ENCODE assay signal across 13 mouse cellular contexts in genomic region chr11:57204371-57204770, GRCm38 (mm10).
DNase-seq lines count a peak whose midpoint lies in the region; ATAC-seq and TF ChIP-seq lines count a peak whose summit lies in the region.
"Had no signal": no experiment of that assay in that cellular context is flagged by ENCODE, and none has a peak within 500 bp of the region (broad histone marks: within the 10 kb centered on the region; RNA-seq: fewer than 3 reads in every experiment).

No protein-coding gene starts in this region.

- no peak overlapping the region for H3K4me3 ChIP-seq in hindbrain, embryonic 11.5 days (ENCODE audit: low read depth, low read length)
- H3K4me3 ChIP-seq in hindbrain, embryonic 12.5 days: no peak overlapping the region
- no peak overlapping the region for H3K4me3 ChIP-seq in lung, postnatal 0 days (ENCODE audit: low read depth, low read length)
- H3K4me3 ChIP-seq in lung, adult 2 months (replicated peaks; ENCODE audit: extremely low read depth, low read depth, low read length): no peak overlapping the region
- H3K4me3 ChIP-seq: embryonic facial prominence, embryonic 12.5 days; forebrain, embryonic 12.5 days; hindbrain, embryonic 10.5 days; lung, embryonic 15.5 days had no signal

- no peaks in the 10 kb centered on the region for H3K36me3 ChIP-seq in hindbrain, embryonic 11.5 days (ENCODE audit: control insufficient read depth, insufficient read depth, low read length)
- no peaks in the 10 kb centered on the region for H3K36me3 ChIP-seq in hindbrain, embryonic 12.5 days
- no peaks in the 10 kb centered on the region for H3K36me3 ChIP-seq in lung, postnatal 0 days (ENCODE audit: insufficient read depth, low read length)
- H3K36me3 ChIP-seq: embryonic facial prominence, embryonic 12.5 days; forebrain, embryonic 12.5 days; hindbrain, embryonic 10.5 days; lung, embryonic 15.5 days had no signal

- DNase-seq in adrenal gland, postnatal 14 days: peak; percentile 37
- no peak for DNase-seq in adrenal gland, postnatal 4 days (ENCODE audit: low spot score in 2 of 2)
- DNase-seq in hindbrain, embryonic 11.5 days (ENCODE audit: low spot score): peak; percentile 17
- peak; percentile 30 for DNase-seq in lung, postnatal 0 days (ENCODE audit: low spot score)
- DNase-seq in lung, adult 2 months: no peak
- peak; percentile 42 for DNase-seq in NIH3T3 (ENCODE audit: low read depth)
- no peak for DNase-seq in frontal cortex, postnatal 25 days (ENCODE audit: low spot score in 2 of 2)
- DNase-seq: cerebellum, adult 9-11 months had no signal

- no peak overlapping the region for H3K9ac ChIP-seq in hindbrain, embryonic 11.5 days (ENCODE audit: low read depth, low read length)
- H3K9ac ChIP-seq in hindbrain, embryonic 12.5 days: no peak overlapping the region
- no peak overlapping the region for H3K9ac ChIP-seq in lung, postnatal 0 days (replicated peaks; ENCODE audit: low read depth)
- H3K9ac ChIP-seq: embryonic facial prominence, embryonic 12.5 days; forebrain, embryonic 12.5 days; lung, embryonic 15.5 days had no signal

- H3K4me2 ChIP-seq in hindbrain, embryonic 11.5 days (replicated peaks; ENCODE audit: low read depth, low read length): no peak overlapping the region
- H3K4me2 ChIP-seq in hindbrain, embryonic 12.5 days (replicated peaks): no peak overlapping the region
- H3K4me2 ChIP-seq in lung, postnatal 0 days (replicated peaks; ENCODE audit: low read depth, low read length): no peak overlapping the region
- H3K4me2 ChIP-seq: embryonic facial prominence, embryonic 12.5 days; forebrain, embryonic 12.5 days; lung, embryonic 15.5 days had no signal

- no peaks in the 10 kb centered on the region for H3K9me3 ChIP-seq in hindbrain, embryonic 11.5 days (ENCODE audit: control insufficient read depth, low read length)
- H3K9me3 ChIP-seq in hindbrain, embryonic 12.5 days (replicated peaks): no peaks in the 10 kb centered on the region
- H3K9me3 ChIP-seq in lung, postnatal 0 days (ENCODE audit: low read length): no peaks in the 10 kb centered on the region
- H3K9me3 ChIP-seq: embryonic facial prominence, embryonic 12.5 days; forebrain, embryonic 12.5 days; hindbrain, embryonic 10.5 days; lung, embryonic 15.5 days had no signal

- no peak for TF ChIP-seq EP300 in lung, postnatal 0 days (IDR thresholded peaks at IDR 0.05)

- no peaks in the 10 kb centered on the region for H3K27me3 ChIP-seq in hindbrain, embryonic 11.5 days (ENCODE audit: control insufficient read depth, insufficient read depth, low read length)
- no peaks in the 10 kb centered on the region for H3K27me3 ChIP-seq in hindbrain, embryonic 12.5 days
- H3K27me3 ChIP-seq in lung, postnatal 0 days (replicated peaks; ENCODE audit: insufficient read depth, low read length): no peaks in the 10 kb centered on the region
- H3K27me3 ChIP-seq: embryonic facial prominence, embryonic 12.5 days; forebrain, embryonic 12.5 days; lung, embryonic 15.5 days had no signal

- TF ChIP-seq CTCF in lung, postnatal 0 days (IDR thresholded peaks at IDR 0.05): 0 out of 2 replicates have a peak, but pooled peaks have one; percentile 10
- no peak for TF ChIP-seq CTCF in lung, adult 2 months (IDR thresholded peaks at IDR 0.05; ENCODE audit: insufficient read depth, low read length)

- H3K27ac ChIP-seq in hindbrain, embryonic 11.5 days (ENCODE audit: low read depth, low read length): no peak overlapping the region
- H3K27ac ChIP-seq in hindbrain, embryonic 12.5 days: no peak overlapping the region
- no peak overlapping the region for H3K27ac ChIP-seq in lung, postnatal 0 days (ENCODE audit: low read length)
- H3K27ac ChIP-seq: embryonic facial prominence, embryonic 12.5 days; forebrain, embryonic 12.5 days; hindbrain, embryonic 10.5 days; lung, embryonic 15.5 days had no signal

- 57% methylated on average over 6 of the region's 6 CpGs for WGBS in hindbrain, embryonic 11.5 days
- 60% methylated on average over 6 of the region's 6 CpGs for WGBS in hindbrain, embryonic 12.5 days
- WGBS in lung, postnatal 0 days: 42% methylated on average over 6 of the region's 6 CpGs
- WGBS in lung, adult 2 months: 50% methylated on average over 6 of the region's 6 CpGs

- no peaks in the 10 kb centered on the region for H3K4me1 ChIP-seq in hindbrain, embryonic 11.5 days (replicated peaks; ENCODE audit: control insufficient read depth, insufficient read depth, low read length)
- no peaks in the 10 kb centered on the region for H3K4me1 ChIP-seq in hindbrain, embryonic 12.5 days
- H3K4me1 ChIP-seq in lung, postnatal 0 days (ENCODE audit: insufficient read depth, low read depth, low read length): no peaks in the 10 kb centered on the region
- H3K4me1 ChIP-seq in lung, adult 2 months (ENCODE audit: control insufficient read depth, insufficient read depth, low read length): no peaks in the 10 kb centered on the region

- no peak for ATAC-seq in hindbrain, embryonic 11.5 days (ENCODE audit: low FRiP score)
- no peak for ATAC-seq in hindbrain, embryonic 12.5 days (ENCODE audit: low FRiP score)
- ATAC-seq in lung, postnatal 0 days: no peak

- no peak for TF ChIP-seq POLR2A in lung, adult 2 months (IDR thresholded peaks at IDR 0.05; ENCODE audit: borderline replicate concordance, extremely low read depth, low read depth, low read length)

Comparison
In these comparisons a context has a peak if more than half of its experiments do, and no peak if none do; other contexts are left out.
1. DNase-seq: peak in adrenal gland, postnatal 14 days (single experiment), hindbrain, embryonic 11.5 days (single experiment), lung, postnatal 0 days (single experiment) and NIH3T3 (single experiment); none in adrenal gland, postnatal 4 days (0 of 2), lung, adult 2 months (single experiment) and frontal cortex, postnatal 25 days (0 of 2).